ENCODE assay signal across 22 mouse cellular contexts in genomic region chr13:24523587-24524221, GRCm38 (mm10).
"Had no signal": no experiment of that assay in that cellular context is flagged by ENCODE, and none has a peak within 500 bp of the region (broad histone marks: within the 10 kb centered on the region; RNA-seq: fewer than 3 reads in every experiment).

No protein-coding gene starts in this region.

- H3K9ac ChIP-seq: intestine, embryonic 15.5 days; kidney, embryonic 15.5 days; limb, embryonic 12.5 days; limb, embryonic 15.5 days; liver, embryonic 14.5 days; liver, postnatal 0 days; midbrain, embryonic 13.5 days; neural tube, embryonic 13.5 days; stomach, embryonic 15.5 days had no signal

- H3K9me3 ChIP-seq: intestine, embryonic 15.5 days; kidney, embryonic 15.5 days; limb, embryonic 12.5 days; limb, embryonic 15.5 days; megakaryocyte, embryonic 14.5 days; midbrain, embryonic 13.5 days; neural tube, embryonic 13.5 days; stomach, embryonic 15.5 days had no signal

- DNase-seq: kidney, adult 11 months; kidney, adult 8-10 months; kidney, postnatal 4 days; left cerebral cortex, postnatal 4 days; liver, postnatal 0 days; retina, postnatal 1 day; right cerebral cortex, postnatal 25 days; spleen, adult 18-20 months; thymus, postnatal 25 days had no signal

- H3K4me2 ChIP-seq: intestine, embryonic 15.5 days; kidney, embryonic 15.5 days; limb, embryonic 12.5 days; limb, embryonic 15.5 days; liver, embryonic 11.5 days; midbrain, embryonic 13.5 days; neural tube, embryonic 13.5 days; stomach, embryonic 15.5 days had no signal

- H3K4me3 ChIP-seq: intestine, embryonic 15.5 days; kidney, embryonic 15.5 days; limb, embryonic 12.5 days; limb, embryonic 15.5 days; megakaryocyte, embryonic 14.5 days; midbrain, embryonic 10.5 days; midbrain, embryonic 13.5 days; myocyte; neural tube, embryonic 13.5 days; stomach, embryonic 15.5 days had no signal

- H3K27ac ChIP-seq: intestine, embryonic 15.5 days; kidney, embryonic 15.5 days; limb, embryonic 12.5 days; limb, embryonic 15.5 days; liver, embryonic 14.5 days; midbrain, embryonic 10.5 days; midbrain, embryonic 13.5 days; neural tube, embryonic 13.5 days; stomach, embryonic 15.5 days had no signal

- H3K27me3 ChIP-seq: intestine, embryonic 15.5 days; kidney, embryonic 15.5 days; limb, embryonic 15.5 days; megakaryocyte, embryonic 14.5 days; midbrain, embryonic 13.5 days; neural tube, embryonic 13.5 days; stomach, embryonic 15.5 days had no signal

- ATAC-seq: intestine, embryonic 15.5 days; liver, postnatal 0 days; midbrain, embryonic 13.5 days; midbrain, embryonic 16.5 days had no signal

- H3K36me3 ChIP-seq: intestine, embryonic 15.5 days; kidney, embryonic 15.5 days; limb, embryonic 12.5 days; limb, embryonic 15.5 days; midbrain, embryonic 10.5 days; midbrain, embryonic 13.5 days; neural tube, embryonic 13.5 days; stomach, embryonic 15.5 days had no signal
